ENCODE assay signal across 24 mouse cellular contexts in genomic region chr1:188164251-188164650, GRCm38 (mm10).
"Had no signal": no experiment of that assay in that cellular context is flagged by ENCODE, and none has a peak within 500 bp of the region (broad histone marks: within the 10 kb centered on the region; RNA-seq: fewer than 3 reads in every experiment).

No protein-coding gene starts in this region.

- H3K9me3 ChIP-seq: heart, embryonic 13.5 days; heart, embryonic 15.5 days; hindbrain, embryonic 13.5 days; hindbrain, embryonic 15.5 days; kidney, embryonic 15.5 days; limb, embryonic 13.5 days; limb, embryonic 15.5 days had no signal

- H3K4me3 ChIP-seq: heart, adult 2 months; heart, embryonic 13.5 days; heart, embryonic 15.5 days; hindbrain, embryonic 13.5 days; hindbrain, embryonic 15.5 days; kidney, embryonic 15.5 days; limb, embryonic 13.5 days; limb, embryonic 15.5 days had no signal

- H3K9ac ChIP-seq: forebrain, postnatal 0 days; heart, embryonic 13.5 days; heart, embryonic 15.5 days; hindbrain, embryonic 13.5 days; hindbrain, embryonic 15.5 days; kidney, embryonic 15.5 days; limb, embryonic 13.5 days; limb, embryonic 15.5 days had no signal

- DNase-seq: forebrain, postnatal 0 days; gastrocnemius, postnatal 14 days; gastrocnemius, postnatal 36 days; heart, adult 2 months; heart, postnatal 14 days; heart, postnatal 36 days; kidney, adult 11 months; kidney, adult 2 months; kidney, adult 9 months; kidney, postnatal 14 days; kidney, postnatal 36 days; layer of hippocampus, adult 9-11 months; layer of hippocampus, postnatal 36 days; left cerebral cortex, postnatal 4 days had no signal

- H3K27ac ChIP-seq: heart, adult 2 months; heart, embryonic 15.5 days; hindbrain, embryonic 13.5 days; hindbrain, embryonic 15.5 days; hindbrain, postnatal 0 days; kidney, embryonic 15.5 days; kidney, postnatal 0 days; limb, embryonic 13.5 days; limb, embryonic 15.5 days had no signal

- H3K27me3 ChIP-seq: heart, embryonic 13.5 days; heart, embryonic 15.5 days; hindbrain, embryonic 13.5 days; hindbrain, embryonic 15.5 days; kidney, embryonic 15.5 days; limb, embryonic 13.5 days; limb, embryonic 15.5 days had no signal

- ATAC-seq: forebrain, postnatal 0 days; hindbrain, postnatal 0 days; intestine, embryonic 16.5 days had no signal

- H3K4me1 ChIP-seq: hindbrain, embryonic 15.5 days; kidney, embryonic 15.5 days; limb, embryonic 13.5 days; limb, embryonic 15.5 days had no signal

- H3K36me3 ChIP-seq: heart, embryonic 13.5 days; heart, embryonic 15.5 days; hindbrain, embryonic 13.5 days; hindbrain, embryonic 15.5 days; kidney, embryonic 15.5 days; limb, embryonic 13.5 days; limb, embryonic 15.5 days had no signal

- H3K4me2 ChIP-seq: heart, embryonic 13.5 days; heart, embryonic 15.5 days; hindbrain, embryonic 13.5 days; hindbrain, embryonic 15.5 days; kidney, embryonic 15.5 days; limb, embryonic 13.5 days; limb, embryonic 15.5 days had no signal
